Mouse (Mus musculus): ENCODE results near the gene Gm10112. TPM values are rescaled to one million over a fixed set of nuclear protein-coding genes. Genes with fewer than 3 reads are reported as not detected.
A peak's percentile ranks its signal among the peaks of the same experiment; 100 is the strongest.

Gene Gm10112
- polyA plus RNA-seq (2015; fragmentation: Nextera tagmentation; extraction: Ambion mirVana), result not detected in 2 replicates

DNA sequence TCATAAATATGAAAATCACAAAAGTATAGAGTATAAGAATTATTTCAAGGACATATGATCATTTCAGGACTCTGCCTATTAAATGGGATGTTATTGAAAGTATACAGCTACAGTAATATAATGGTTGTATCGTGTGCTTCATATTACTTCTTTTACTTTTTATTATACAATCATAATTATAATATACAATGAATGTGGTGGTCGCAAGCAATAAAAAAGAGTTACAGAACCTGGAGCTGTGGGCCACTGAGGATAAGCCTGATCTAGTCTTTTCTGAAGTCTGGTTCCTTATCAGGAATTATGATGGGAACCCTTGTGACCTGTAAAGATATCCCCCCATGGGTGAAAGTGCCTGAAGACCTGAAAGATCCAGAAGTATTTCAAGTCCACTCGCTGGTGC is at the start of gene Gm10112:
Gene Gm10112 (plus strand): TSS at position 301 of the 400 bp plus-strand sequence.
- Histone ChIP-seq H3K36me3 (ENCODE audit: control insufficient read depth, insufficient read depth) (no peaks in the 10 kb centered on the region), H3K4me1 (replicated peaks; ENCODE audit: control insufficient read depth, insufficient read depth, low read length) (no peaks in the 10 kb centered on the region), H3K9ac (replicated peaks; ENCODE audit: low read depth, low read length) (no peak within 1 kb of the TSS), H3K27me3 (replicated peaks; ENCODE audit: control insufficient read depth, insufficient read depth, low read length) (no peaks in the 10 kb centered on the region), H3K27ac (ENCODE audit: low read length) (no peak within 1 kb of the TSS), H3K4me3 (replicated peaks; ENCODE audit: low read length) (no peak within 1 kb of the TSS), H3K4me2 (ENCODE audit: low read length) (no peak within 1 kb of the TSS), H3K9me3 (ENCODE audit: control insufficient read depth, low read length) (no peaks in the 10 kb centered on the region)
- WGBS, result 90% methylated on average over 3 of the region's 3 CpGs
- ATAC-seq, result no peak

DNA sequence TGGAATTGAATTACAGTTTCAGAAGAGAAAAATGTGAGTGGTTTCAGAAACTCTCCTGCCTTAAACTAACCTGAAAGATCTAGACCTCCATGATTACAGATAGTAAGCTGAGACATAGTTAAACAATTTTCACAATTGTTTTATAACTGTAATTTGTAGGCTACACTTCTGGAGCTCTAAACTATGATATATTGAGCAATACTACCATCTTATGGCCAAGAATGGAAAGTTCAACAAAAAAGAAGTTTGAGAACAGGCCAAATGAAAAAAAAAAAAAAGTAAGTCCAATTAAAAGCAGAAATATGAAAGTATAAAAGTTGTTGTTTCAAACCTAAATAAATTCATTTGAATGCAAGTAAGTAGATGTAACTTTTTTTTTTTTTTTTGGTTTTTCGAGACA is 21.4 kb downstream of the Gm10112 start:
- H3K4me2 ChIP-seq (ENCODE audit: low read length), result no peak overlapping the region
- no peaks in the 10 kb centered on the region for H3K27me3 ChIP-seq (replicated peaks; ENCODE audit: control insufficient read depth, insufficient read depth, low read length)
- ATAC-seq, result no peak
- H3K36me3 ChIP-seq (ENCODE audit: control insufficient read depth, insufficient read depth), result no peaks in the 10 kb centered on the region
- no peak overlapping the region for H3K9ac ChIP-seq (replicated peaks; ENCODE audit: low read depth, low read length)
- no peak overlapping the region for H3K27ac ChIP-seq (ENCODE audit: low read length)
- 58% methylated on average over 1 of the region's 1 CpGs for WGBS
- H3K9me3 ChIP-seq (ENCODE audit: control insufficient read depth, low read length), result no peaks in the 10 kb centered on the region
- no peak overlapping the region for H3K4me3 ChIP-seq (replicated peaks; ENCODE audit: low read length)
- H3K4me1 ChIP-seq (replicated peaks; ENCODE audit: control insufficient read depth, insufficient read depth, low read length), result no peaks in the 10 kb centered on the region

DNA sequence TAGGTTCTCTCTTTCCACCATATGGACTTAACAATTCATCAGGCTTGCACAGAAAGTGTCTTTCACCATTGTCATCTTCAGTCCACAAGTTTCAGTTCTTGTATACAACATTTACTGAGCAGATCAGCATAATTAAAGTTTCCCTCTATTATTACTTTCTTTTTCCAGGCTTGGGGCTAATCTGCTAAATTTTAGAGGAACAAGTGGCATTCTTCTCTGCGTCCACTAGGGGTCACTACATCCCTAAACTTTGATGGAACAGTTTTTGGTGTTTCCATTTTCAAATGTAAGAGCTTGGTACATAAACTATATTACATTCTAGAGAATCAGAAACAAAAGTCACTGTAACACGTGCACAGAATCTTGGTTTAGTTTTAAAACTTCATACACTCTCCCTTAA is 28.2 kb downstream of the Gm10112 start:
- no peak overlapping the region for H3K27ac ChIP-seq (ENCODE audit: low read length)
- WGBS, result 4% methylated on average over 2 of the region's 2 CpGs
- H3K4me2 ChIP-seq (ENCODE audit: low read length), result no peak overlapping the region
- H3K9me3 ChIP-seq (ENCODE audit: control insufficient read depth, low read length), result no peaks in the 10 kb centered on the region
- no peak overlapping the region for H3K4me3 ChIP-seq (replicated peaks; ENCODE audit: low read length)
- no peak for ATAC-seq
- H3K27me3 ChIP-seq (replicated peaks; ENCODE audit: control insufficient read depth, insufficient read depth, low read length), result no peaks in the 10 kb centered on the region
- H3K4me1 ChIP-seq (replicated peaks; ENCODE audit: control insufficient read depth, insufficient read depth, low read length), result no peaks in the 10 kb centered on the region
- H3K36me3 ChIP-seq (ENCODE audit: control insufficient read depth, insufficient read depth), result no peaks in the 10 kb centered on the region
- no peak overlapping the region for H3K9ac ChIP-seq (replicated peaks; ENCODE audit: low read depth, low read length)

DNA sequence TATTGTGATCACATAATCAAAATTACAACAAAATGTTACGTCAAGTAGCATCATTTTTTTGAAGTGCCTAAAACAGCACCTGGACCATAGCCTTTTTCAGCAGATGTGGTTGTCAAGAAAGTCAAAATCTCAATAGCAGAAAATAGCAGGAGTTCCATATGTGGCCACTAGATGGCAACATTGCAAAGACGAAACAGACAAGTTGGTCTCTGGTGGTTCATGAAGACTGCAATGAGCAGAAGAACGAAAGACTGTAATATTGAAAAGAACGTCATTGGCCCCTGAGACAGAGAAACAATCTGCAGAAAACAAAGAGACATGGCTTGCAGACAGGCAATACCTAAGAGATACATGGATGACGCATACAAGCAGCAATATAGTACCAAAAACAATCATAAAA is 42.1 kb downstream of the Gm10112 start:
- Histone ChIP-seq H3K27me3 (replicated peaks; ENCODE audit: control insufficient read depth, insufficient read depth, low read length) (no peaks in the 10 kb centered on the region), H3K9ac (replicated peaks; ENCODE audit: low read depth, low read length) (no peak overlapping the region), H3K36me3 (ENCODE audit: control insufficient read depth, insufficient read depth) (no peaks in the 10 kb centered on the region), H3K27ac (ENCODE audit: low read length) (no peak overlapping the region), H3K9me3 (ENCODE audit: control insufficient read depth, low read length) (no peaks in the 10 kb centered on the region), H3K4me3 (replicated peaks; ENCODE audit: low read length) (no peak overlapping the region), H3K4me1 (replicated peaks; ENCODE audit: control insufficient read depth, insufficient read depth, low read length) (no peaks in the 10 kb centered on the region), H3K4me2 (ENCODE audit: low read length) (no peak overlapping the region)
- WGBS, result 15% methylated on average over 5 of the region's 5 CpGs
- ATAC-seq, result peak; percentile 75

Other genes starting within 250 kb of the Gm10112 start
- gene Cylc1, start 57.9 kb upstream of the Gm10112 start, polyA plus RNA-seq (2015; fragmentation: Nextera tagmentation; extraction: Ambion mirVana), result not detected in 2 replicates

Measured in forebrain, embryonic 16.5 days (tissue).